Mouse (Mus musculus) brain, adult 2 months (tissue): ENCODE data around the gene Shisa8.

Experiments
- DNase-seq: peaks from one replicate; pipeline ENCODE4 v3.0.0; 2011; ENCODE audit warnings: low read depth, low spot score

Shisa8 gene

DNA sequence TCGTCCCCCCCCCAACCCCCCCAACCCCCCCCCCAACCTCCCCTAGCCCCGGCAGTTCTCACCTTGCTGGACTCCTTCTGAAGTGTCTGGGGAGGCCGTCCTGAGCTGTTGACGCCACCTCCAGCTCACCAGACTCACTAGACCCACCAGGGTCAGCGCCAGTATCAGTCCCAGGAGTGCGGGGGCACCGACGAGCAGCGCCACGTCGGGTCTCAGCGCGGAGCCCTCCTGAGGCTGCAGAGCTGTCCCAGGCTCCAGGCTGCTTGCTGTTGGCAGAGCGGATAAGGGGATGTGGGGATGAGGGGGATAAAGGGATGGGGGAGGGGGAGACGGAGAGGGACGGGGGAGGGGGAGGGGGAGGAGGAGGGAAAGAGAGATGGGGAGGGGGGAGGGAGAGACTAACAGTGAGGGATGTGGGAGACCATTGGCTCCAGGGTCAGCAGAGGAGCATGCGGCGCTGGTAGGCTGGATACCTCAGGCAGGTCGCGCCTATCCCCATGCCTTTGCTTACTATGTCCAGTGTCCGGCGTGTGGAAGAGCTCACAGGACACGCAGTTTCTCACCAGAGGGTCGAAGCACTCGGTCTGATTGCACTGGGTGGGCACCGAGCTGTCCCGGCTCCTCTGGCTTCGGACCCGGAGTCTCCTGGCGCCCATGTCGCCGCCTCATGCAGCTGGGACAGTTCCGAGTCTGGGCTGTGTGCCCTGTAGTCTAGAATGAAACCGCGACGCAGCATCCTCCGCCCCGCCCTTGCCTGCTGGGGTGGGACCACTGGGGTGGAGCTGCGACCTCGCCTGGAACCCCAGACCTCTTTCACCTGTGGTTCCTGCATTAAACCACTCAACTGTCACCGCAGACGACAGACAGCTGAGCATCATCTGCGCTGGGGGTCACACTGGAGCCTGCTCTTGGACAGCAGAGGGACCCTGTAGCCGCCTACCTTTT, 11.3 kb upstream of the Shisa8 start, which contains the start of gene Tnfrsf13c:
Tnfrsf13c (minus strand) TSS at position 713 of the 945 bp plus-strand sequence.
- no peak for DNase-seq

DNA sequence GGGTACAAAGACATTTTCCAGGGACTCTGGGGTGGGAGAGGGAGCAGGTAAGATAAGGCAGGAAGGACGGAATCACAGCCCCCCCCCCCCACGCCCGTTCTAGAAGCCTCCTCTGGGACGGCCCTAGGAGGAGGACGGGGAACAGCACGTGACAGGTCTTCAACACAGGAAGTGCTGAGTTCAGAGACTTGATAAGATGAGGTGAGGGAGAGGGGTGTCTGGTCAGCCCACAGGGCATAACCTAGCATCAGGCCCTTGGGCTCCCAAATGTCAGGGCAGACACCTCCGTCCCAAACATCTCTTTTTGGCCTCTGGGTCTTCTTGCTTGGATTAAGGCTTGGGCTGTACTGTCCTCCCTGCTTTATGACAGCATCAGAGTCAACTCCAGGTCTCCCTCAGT, 10.6 kb upstream of the Shisa8 start:
- DNase-seq, result no peak

DNA sequence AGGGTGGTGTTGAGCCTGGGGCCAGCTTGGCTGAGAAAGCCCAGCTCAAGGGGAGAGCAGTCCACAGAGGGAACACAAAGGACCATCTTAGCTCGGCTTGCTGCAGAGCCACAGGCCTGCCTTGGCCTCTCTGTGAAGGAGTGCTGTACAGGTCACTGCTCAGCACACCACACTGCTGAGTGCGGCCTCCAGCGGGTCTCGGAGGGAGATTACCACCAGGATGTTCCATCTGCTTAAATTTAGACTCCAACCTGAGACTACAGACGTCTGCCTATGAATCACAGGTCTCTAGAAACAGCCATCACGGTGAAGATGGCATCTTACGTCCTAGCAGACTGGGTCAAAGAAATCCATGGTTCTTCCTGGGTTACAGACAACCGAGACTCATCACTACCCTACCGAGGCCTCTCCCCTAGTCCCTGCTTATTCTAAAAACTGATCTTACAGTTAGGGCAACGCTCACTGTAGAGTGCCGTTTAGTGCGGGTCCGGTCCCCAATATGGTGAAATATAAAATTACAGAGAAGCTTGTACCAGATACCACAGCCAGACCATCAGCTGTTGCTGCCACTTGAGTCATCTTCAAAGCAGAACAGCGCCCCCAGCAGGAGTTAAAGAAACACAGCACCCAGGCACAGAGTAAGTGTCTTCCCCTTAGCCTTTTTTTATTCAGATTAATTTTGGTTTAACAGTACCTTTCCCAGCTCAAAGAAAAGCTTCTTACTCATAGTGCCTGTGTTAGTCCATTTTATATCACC, 8.7 kb upstream of the Shisa8 start:
- peak; percentile 54 for DNase-seq

DNA sequence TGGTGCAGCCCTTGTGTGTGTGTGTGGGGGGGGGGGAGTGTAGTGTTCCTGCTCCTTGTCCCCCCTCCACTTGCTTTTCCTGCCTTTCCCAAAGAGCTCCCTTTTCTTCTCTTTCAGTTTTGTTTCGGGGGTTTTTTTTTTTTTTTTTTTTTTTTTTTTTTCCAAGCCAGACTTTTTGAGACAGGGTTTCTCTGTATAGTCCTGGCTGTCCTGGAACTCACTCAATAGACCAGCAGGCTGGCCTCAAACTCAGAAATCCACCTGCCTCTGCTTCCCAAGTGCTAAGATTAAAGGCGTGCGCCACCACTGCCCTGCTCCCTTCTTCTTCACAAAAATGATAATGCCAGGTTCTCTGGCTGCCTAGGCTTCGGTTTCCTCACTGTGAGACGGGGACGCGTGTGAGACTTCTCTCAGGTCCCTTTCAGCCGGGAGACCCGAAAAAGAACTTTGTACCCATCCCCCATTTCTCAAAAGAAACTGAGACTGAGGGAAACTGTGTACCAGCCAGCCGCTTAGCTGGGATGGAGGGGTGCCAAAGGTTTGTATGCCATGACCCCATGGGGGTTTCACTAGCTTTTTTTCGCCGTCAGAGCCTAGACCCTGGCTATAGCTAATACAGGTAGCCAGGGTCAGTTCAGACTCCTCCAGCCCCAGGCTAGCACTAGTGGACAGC, 7.5 kb upstream of the Shisa8 start:
- no peak for DNase-seq

DNA sequence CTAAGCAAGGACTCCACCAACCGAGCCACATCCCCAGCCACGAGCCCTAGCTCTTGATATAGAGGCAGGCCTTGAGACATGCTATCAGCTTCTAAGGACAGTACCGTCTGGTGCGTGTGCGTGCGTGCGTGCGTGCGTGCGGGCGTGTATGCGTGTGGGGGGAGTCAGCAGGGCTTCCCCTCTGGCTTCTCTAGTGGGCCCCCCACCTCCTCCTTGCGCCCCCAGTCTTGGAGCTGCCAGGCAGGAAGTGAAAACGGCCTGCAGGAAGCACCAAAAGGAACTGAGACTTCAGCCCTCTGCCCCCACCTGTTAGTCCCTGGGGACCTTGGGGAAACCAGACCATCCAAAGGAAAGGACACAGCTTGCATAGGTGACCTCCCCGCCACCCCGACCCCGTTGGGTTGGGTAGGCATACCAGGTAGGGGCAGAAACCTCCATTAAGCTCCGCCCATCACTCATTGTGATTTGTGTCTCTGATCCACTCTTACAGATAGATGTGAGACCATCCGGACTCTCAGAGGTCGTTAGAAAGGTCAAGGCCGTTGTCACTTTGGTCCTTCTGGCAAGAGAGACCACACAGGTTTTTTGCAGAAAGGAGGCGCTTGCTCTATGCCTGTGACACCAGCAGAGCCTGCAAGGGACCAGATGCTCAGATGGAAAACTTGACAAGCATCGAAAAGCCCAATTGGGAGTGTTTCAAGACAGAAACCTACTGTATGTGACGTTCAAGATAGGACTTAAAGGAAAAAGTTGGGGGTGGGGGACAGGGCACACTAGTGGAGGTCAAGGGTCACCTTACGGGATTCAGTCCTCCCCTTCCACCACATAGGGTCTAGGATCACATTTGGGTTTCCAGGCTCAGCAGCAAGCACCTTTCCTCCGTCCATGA, 6.4 kb upstream of the Shisa8 start:
- no peak for DNase-seq

DNA sequence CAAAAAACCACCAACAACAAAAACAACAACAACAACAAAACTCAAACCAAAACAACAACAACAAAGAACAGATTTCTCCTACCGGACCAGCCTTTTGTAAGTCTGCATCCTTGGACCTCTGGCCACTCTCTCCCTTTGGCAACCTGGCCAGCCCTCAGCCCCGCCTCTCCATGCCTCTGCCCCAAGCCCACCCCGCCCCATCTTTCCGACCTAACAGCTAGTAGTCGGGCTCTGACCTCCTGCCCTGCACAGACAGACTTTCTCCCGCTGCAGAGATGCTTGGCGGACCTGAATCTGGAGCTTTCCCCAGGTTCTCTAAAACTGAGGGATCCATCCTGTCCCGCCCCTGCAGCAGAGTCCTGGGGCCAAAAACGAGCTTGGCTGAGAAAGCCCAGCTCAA, 5.4 kb upstream of the Shisa8 start:
- DNase-seq, result no peak

DNA sequence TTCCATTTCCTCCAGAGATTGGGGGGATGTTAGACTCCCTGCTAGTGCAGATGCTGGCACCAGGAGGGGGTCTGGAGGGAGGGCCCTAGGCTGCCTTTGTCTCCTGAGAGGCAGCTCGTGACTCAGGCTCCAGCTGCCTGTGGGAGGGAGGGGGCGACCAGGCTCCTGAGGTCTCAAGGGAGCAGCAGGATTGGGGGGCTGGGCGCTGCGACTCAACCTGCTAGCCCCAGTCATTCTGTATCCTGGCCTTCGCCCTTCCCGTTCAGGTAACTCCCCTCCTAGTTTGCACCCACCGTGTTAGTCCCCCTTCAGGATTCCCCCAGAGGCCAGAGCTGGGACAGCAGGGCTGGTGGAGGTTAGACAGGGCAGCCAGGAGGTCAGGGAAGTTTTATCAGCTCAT, 4.4 kb upstream of the Shisa8 start:
- peak; percentile 84 for DNase-seq

DNA sequence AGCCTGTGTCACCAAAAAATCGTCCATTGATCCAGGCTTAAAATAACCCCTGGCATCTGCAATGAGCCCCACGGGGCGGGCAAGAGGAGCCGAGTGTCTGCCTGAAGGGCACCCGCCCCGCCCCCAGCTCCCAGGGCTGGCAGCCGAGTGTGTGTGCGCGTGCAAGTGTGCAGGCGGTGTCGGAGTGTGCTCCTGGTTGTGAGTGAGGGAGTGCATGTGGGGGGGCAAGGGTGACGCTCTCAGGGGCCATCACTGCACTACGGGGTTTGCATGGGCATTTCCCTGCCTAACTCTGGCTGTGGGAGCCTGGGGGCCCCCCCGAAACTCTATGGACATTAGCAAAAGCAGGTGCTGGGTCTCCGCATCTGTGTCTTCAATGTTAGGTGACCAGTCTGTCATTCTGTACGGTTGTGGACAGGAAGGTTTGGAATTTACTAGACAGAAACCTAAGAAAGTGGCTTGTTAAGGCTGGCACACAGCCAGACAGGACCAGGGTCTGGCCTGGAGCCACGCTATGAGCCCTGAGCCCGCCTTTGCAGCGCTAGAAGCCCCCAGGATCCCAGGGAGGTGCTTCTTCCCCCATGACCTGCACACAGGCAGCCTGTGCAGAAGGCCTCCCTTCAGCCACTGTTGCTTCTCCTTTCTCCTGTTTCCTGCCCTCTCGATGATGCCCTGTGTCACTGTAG, 3.7 kb upstream of the Shisa8 start:
- DNase-seq, result peak; percentile 59

DNA sequence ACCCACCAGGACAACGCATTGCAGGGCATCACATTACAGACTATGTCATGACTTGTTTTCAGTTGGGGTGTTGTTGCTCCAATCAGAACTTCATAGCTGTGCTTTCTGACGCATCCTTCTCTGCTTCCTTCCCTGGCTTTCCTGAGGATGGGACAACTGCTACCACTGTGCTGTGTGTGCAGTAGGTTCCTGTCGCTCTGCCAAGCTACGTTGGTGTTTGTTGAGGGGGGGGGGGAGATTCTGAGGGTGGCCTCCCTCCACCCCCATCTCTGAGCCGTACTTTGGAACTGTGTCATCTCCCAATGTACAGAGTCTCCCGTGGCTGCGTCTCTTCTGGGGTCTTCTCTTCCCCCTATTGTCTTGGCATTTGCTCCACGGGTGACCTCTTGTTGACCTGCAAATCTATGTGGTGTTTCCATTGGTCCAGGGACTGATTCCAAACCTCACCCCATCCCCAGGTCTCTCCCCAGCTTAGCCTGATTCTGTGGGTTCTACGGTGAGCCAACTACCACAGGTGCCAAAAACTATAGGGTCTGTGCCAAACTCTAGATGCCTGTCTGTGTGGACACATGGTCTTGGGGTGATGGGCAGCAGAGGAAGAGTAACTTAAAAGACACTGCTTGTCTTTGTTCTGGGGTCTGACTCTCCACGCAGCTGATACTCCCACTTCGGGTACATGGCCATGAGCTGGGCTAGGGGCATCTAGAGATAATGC, 2.9 kb upstream of the Shisa8 start:
- peak; percentile 87 for DNase-seq

DNA sequence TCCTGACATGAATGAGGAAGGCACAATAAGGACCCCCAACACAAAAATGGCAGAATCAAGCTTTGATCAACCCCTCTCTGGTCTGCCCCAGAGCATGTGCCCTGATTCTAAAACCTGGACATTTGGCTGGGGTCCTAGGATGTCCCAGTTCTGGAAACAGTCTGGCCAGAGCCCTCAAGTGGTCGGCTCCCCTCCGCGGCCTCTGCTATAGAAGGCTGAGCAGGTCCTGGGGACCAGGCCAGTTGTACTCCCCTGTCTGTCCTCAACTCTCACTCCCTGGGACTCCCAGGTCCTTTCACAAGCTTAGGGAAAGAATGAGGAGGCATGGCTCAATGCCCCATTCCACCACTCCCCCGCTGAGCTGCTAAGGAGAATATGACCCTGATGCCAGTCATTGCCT, 607 bp upstream of the Shisa8 start:
- no peak for DNase-seq

DNA sequence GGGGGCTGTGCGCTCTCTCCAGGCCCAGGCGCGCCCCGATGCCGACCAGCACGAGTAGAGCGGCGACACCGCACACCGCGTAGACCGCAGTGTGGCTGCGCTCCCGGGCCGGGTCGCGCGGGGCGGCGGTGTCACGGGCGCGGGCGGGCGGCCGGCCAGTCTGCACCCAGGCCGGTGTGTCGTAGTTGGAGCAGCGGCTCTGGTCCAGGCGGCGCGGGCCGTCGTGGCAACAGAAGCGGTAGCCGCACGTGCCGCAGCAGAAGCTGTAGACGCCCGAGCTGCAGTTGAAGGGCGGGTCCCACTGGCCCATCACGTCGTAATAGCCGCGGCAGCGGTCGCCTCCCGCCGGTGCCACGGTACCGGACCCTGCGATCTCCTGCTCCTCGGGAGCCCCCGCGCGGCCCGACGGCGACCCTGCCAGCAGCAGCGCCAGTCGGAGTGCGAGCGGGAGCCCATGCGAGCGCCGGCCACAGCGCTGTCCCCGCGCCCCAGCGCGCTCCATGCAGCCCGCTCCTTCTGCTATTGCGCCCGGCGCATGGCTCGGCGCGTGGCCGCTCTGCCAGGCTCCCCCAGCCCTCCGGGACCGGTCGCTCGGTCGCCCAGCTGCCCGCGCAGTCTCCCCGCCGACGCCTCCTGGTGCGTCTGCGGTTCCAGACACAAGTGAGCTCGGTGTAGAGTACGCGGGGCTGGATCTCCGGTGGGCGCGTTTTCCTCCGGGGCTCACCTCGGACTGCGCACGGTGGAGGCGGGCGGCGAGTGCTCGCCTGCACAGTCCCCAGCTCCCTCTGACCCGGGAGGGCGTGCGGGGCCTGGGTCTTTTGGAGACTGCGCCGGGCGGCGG, 484 bp downstream of the Shisa8 start:
- DNase-seq, result peak; percentile 65

DNA sequence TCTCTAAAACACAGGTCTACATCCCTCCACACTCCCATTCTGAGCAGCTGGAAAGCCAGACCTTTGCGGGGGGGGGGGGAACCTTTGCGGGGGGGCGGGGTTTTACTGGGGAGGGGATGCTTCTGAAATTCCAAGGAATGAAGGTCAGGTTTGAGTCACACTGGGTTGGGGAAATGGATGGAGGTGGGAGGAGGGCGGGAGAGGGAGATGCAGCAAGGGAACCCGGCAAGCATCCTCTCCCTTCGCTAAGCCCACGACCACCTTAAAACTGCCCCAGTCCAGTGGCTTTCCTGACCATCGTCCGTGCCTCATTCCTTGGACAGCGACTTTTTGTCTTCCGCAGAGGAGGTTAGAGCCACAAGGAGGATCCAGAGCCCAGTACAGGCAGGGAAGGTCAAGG, 1.3 kb downstream of the Shisa8 start:
- peak; percentile 60 for DNase-seq

DNA sequence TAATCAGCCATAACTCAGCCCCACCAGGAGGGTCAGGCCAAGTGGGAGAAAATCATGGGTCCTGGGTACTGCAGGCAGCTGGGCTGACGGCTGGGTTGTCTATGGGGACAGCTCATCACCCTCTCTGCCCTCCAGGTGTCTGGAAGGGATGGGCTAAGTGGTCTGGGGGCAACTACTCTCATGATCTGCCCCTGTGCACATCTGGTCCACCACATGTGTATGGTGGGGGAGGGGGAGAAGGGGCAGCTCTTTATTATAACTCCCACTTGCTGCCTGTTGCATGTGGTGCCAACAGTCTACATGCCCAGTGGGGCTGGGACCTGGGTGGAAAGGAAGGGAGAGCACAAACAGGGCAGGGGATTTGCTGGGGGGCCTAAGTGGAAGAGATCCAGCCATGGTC, 1.8 kb downstream of the Shisa8 start:
- no peak for DNase-seq

DNA sequence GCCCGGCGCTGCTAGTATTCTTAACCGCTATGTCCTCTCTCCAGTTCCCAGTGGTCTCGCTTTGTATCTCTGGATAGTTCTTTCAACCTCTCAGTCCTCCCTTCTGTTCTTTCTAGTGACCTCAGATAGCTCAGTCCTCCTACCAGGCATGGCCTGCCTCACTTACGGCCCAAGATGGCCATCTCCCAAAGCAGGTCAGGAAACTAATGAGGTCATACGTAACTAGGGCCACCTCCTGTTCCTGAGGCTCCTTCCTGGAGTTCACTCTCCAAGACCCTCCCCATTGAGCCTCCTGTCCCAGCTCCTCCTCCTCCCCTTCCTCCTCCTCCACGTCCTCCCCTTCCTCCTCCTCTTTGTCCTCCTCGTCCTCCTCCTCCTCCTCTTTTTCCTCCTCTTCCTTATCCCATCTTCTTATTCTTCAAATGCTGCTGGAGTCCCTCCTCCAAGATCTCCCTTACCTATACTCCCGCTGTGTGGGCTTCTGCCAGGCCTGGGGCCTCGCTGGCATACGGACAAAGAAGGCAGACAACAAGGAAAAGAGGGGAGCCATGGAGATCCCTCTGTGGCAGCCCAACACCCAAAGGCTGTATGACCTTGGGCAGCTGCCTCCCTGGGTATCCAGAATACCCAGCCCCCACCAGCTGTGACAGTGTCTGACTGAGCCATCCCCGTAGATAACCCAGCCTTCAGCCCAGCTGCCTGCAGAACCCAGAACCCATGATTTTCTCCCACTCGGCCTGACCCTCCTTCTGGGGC, 3.1 kb downstream of the Shisa8 start:
- DNase-seq, result no peak

DNA sequence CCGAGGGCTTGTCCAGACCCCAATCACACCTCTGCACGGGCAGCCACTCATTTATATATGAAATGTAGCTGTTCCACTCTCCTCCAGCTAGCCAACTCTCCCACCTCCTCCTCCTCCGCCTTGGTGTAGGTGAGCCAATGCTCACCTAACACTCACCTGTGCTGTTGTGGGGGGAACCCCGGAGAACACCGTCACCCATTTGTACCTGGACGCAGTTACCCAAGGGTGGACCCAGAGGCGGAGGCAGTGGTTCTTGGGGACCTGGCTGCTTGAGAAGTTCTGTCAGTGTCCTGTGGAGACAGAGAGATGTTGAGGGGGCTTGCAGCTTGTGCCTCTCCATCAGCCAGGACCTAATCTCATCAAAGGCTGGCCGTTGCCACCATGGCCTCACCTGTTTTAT, 4.3 kb downstream of the Shisa8 start:
- DNase-seq, result no peak

DNA sequence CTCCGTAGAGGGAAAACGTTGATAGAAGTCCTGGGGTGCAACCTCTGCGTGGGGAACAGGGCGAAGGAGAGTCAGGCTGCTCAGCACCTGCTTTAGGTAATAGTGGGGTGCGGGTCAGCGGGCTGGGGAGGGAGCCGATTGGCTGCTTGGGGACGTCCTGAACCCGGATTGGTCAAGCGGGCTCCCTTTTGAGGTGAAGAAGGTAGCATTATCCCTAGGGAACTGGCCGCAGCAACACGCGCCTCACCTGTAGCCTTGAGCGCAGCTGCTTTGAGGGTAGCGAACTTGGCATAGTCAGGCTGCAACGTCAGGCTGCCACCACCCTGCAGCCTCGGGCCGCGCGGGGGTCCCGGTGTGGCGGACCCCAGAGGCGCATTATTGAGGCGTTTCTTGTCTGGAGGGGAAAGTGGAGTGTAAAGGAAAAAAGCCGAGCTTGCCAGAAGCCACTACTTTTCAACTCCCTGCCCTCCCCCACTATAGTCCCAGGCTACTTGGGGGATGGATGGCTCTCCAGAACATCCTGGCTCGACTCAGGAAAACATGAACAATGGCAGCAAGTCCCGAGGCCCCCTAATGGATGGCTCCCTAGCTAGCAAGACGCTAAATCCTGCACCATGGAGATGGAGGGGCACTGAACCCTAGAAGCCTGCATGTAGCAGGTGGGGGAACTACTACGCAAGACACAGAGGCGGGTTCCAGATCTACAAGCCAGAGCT, 5.0 kb downstream of the Shisa8 start:
- no peak for DNase-seq

DNA sequence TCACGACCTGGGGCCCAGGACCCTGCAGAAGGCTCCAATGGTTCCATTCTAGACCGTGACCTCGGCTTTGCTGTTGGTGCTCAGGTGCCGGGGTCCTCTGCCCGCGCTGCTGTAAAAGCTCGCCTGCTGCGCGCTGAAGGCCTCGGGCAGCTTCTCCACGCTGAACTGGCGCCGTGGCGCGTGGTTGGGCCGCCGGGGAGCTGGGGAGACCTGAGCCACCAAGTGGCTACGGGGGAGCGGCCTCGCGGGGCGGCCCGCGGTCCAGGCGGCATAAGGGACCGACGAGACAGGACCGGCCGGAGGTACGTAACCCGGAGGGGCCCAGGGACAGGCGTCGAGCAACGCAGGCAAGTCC, 5.5 kb downstream of the Shisa8 start:
- no peak for DNase-seq
